Mouse (Mus musculus) megakaryocyte, embryonic 14.5 days (primary cell): ENCODE measurements around the gene Umodl1. TPM values are rescaled to one million over a fixed set of nuclear protein-coding genes. Genes with fewer than 3 reads are reported as not detected.
A peak's percentile ranks its signal among the peaks of the same experiment; 100 is the strongest.

Source experiments
- H3K27me3 ChIP-seq: replicated peaks from 2 replicates; pipeline ENCODE3; 2012; ENCODE audit warnings: inconsistent platforms
- H3K36me3 ChIP-seq: replicated peaks from 2 replicates; pipeline ENCODE3; 2012; ENCODE audit warnings: low read length, inconsistent platforms, mixed read lengths
- H3K4me1 ChIP-seq: 2 replicates; pipeline ENCODE4 v1.6.1; 2012; ENCODE audit warnings: inconsistent platforms
- H3K4me3 ChIP-seq: replicated peaks from 2 replicates; pipeline ENCODE3; 2012; ENCODE audit warnings: moderate library complexity, mild to moderate bottlenecking, inconsistent platforms
- H3K9me3 ChIP-seq: 2 replicates; pipeline ENCODE4 v1.6.1; 2012; ENCODE audit warnings: inconsistent platforms
- FLI1 ChIP-seq: IDR thresholded peaks from 2 replicates; pipeline ENCODE4 v1.6.1; 2012; ENCODE audit warnings: low read length, inconsistent platforms, mixed read lengths
- GATA1 ChIP-seq: IDR thresholded peaks from 3 replicates; pipeline ENCODE4 v1.6.1; 2012; ENCODE audit warnings: mixed read lengths, low read length, inconsistent platforms, borderline replicate concordance
- polyA plus RNA-seq: library from polyadenylated mRNA; stranded (reverse); fragments of >175 nt; gene quantifications from 2 replicates; pipeline ENCODE4 v1.2.3, GENCODE M21; 2012; ENCODE audit warnings: low replicate concordance; ENCODE audit not compliant: insufficient read depth

Umodl1 gene
- polyA plus RNA-seq, 1 experiment: 0.03 TPM

DNA sequence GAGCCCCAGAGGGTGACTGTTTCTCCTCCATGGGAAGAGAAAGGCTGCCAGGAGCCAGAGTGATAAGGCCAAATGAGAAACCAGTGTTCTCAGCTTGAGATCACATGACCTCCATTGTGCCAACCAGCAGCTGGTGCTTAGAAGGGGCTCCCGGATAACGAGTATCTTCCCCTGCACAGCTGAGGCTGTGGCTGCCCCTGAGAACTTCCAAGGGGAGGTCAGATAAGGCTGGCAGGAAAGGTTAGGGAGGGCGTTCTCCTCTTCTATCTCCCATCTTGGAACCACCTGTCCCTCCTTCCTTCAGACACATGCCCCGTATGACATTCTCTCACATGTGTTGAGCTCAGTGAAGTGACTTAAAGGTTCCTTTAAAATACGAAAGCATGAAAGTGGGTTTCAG is 79.7 kb downstream of the Umodl1 start:
- Histone ChIP-seq H3K9me3 (peaks cover 21% of the 10 kb centered on the region), H3K36me3 (peaks cover 19% of the 10 kb centered on the region), H3K27me3 (peaks cover 2% of the 10 kb centered on the region), H3K4me1 (peaks cover 59% of the 10 kb centered on the region), H3K4me3 (peak overlapping the region; percentile 86)
- TF ChIP-seq GATA1 (no peak), FLI1 (no peak)

DNA sequence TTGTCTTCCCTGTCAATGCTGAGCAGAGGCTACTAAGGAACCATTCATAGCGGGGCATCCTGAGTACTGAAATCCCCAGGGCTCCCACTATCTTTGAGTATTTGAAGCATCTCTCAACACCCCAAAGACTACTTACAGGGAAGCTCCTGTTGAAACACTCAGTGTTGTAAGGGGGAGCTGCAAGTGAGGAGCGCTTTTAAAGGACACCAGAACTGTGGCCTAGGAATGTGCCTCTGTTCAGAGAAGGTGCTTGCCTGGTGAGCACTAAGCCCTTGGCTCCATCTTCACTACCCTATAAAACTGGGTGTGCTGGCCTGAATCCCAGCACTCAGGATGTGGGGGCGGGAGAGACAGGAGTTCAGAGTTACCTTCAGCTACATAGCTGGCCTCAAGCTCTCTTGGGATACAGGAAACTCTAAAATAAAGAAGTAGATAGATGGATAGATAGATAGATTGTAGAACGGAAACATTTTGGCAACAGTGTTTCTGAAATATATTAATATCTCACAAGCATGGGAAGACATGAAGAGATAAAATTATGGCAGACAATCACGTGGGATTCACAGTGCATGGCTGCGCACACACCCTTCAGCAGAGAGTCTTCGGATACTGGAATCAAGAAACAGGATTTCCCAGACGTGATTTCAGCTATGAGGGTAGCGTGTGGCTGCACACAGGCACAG is 80.4 kb downstream of the Umodl1 start:
- Histone ChIP-seq H3K36me3 (peaks cover 19% of the 10 kb centered on the region), H3K4me3 (peak overlapping the region; percentile 86), H3K4me1 (peaks cover 65% of the 10 kb centered on the region), H3K9me3 (peaks cover 21% of the 10 kb centered on the region), H3K27me3 (peaks cover 2% of the 10 kb centered on the region)
- no peak for TF ChIP-seq FLI1
- no peak for TF ChIP-seq GATA1

DNA sequence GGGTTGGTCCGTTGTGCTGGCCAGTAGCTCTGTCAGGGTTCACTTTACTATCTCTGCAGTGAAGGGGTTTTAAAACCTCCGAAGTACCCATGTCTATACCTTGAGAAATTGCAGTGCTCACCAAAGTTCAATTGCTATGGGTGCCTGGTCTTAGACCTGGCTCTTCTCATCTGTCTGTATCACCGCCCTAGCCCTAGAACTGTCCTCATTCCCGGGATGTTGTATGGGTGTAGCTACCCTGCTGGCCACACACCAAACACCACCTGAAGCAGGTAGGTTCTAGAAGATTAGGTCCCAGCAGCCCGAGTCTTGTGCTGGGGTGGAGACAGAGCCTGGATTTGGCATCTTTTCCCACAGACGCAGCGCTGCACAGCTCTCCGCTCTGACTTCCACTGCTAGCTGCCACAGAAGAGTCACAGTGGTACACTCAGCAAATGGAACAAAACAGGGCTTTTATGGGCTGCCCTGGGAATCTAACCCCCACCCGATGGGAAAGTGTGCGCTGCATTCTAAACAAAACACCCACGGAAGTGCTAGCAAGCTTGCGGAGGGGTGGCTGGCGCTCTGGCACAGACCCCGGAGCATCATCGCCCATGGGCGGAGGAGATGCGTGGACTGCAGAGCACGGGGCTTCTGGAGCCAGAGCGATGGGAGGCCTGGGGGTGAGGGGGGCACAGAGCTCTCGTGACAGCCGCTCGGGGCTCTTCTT is 81.9 kb downstream of the Umodl1 start:
- peaks cover 13% of the 10 kb centered on the region for H3K36me3 ChIP-seq
- peaks cover 2% of the 10 kb centered on the region for H3K27me3 ChIP-seq
- peaks cover 76% of the 10 kb centered on the region for H3K4me1 ChIP-seq
- H3K4me3 ChIP-seq: no peak overlapping the region
- TF ChIP-seq GATA1 (no peak), FLI1 (no peak)
- H3K9me3 ChIP-seq: peaks cover 14% of the 10 kb centered on the region

DNA sequence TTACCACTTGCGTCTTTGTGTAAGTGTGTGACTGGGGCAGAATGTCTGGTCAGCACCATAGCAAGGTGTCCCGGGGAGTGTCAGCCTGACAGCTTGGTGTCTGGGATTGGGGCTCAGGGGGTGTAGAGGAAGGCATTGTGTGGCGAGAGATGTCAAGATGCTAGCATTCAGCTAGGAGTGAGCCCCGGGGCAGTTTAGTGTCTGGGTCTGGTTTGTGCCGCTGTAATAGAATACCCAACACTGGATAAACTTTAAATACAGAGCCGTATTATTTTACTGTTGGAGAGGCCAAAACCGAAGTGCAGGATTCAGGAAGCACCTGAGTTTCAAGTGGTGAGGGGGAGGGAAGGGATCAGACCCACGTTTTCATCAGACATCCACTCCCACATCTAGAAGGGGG is 82.9 kb downstream of the Umodl1 start:
- peaks cover 79% of the 10 kb centered on the region for H3K4me1 ChIP-seq
- H3K4me3 ChIP-seq: peak overlapping the region; percentile 42
- H3K36me3 ChIP-seq: peaks cover 4% of the 10 kb centered on the region
- no peak for TF ChIP-seq GATA1
- no peak for TF ChIP-seq FLI1
- peaks cover 4% of the 10 kb centered on the region for H3K9me3 ChIP-seq
- H3K27me3 ChIP-seq: peaks cover 2% of the 10 kb centered on the region

DNA sequence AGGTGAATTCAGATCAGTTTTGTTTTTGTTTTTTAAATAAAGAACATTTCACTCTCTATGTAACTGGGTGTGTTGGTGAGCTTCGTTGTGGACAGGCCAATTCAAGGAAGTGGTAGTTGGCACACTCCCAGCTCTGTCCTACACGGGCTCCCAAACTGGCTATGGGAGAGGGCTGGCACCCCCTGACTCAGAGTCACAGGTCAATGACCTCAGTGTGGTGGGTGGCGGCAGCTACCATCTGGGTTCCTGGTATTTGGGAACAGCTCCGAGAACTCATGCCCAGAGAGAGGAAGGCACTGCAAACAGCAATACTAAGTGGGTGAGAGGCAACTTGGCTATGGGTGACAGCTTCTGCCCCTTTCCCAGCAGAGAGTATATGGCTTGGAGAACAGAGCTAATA is 83.9 kb downstream of the Umodl1 start:
- no peaks in the 10 kb centered on the region for H3K36me3 ChIP-seq
- no peaks in the 10 kb centered on the region for H3K9me3 ChIP-seq
- no peak overlapping the region for H3K4me3 ChIP-seq
- H3K4me1 ChIP-seq: peaks cover 82% of the 10 kb centered on the region
- H3K27me3 ChIP-seq: peaks cover 2% of the 10 kb centered on the region
- TF ChIP-seq GATA1 (no peak), FLI1 (no peak)

DNA sequence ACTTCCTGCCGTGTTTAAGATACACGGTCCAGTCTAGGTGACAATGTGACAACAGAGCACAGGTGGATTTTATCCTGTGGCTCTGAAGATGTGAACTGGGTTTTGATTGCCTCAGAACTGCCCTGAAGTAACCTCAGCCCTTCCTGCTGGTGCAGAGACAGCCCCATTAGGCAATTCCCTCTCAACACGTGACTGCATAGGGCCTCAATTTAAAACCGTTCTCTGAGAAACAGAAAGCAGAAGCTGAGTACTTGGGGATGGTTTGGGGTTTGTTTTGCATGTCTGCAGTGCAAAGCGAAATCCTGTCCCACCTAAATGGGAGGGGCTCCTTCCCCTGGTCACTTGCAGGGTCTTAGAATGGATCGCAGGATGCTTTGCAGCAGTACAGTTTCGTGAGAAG is 85.2 kb downstream of the Umodl1 start:
- Histone ChIP-seq H3K36me3 (no peaks in the 10 kb centered on the region), H3K4me3 (peak overlapping the region; percentile 81), H3K4me1 (peaks cover 79% of the 10 kb centered on the region), H3K9me3 (no peaks in the 10 kb centered on the region), H3K27me3 (peaks cover 2% of the 10 kb centered on the region)
- TF ChIP-seq GATA1 (no peak), FLI1 (no peak)

DNA sequence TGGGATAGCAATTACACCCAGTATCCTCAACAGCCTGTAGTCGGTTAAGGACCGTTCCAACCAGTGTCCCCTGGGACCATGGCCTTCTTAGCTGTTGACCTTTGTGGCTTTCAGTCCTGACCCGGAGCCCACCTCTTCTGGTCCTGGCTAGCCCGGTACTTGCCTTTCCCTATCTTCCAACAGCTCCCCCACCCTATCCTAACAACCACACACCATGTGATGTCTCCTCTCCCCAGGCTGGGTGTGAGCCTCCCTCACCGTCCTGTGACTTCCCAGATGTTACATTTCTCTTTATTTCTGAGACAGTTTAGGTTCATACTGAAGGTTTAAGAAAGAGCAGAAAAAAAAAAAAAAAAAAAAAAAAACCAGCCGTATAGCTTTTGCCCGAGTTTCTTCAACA is 86.0 kb downstream of the Umodl1 start:
- Histone ChIP-seq H3K4me3 (no peak overlapping the region), H3K4me1 (peaks cover 75% of the 10 kb centered on the region), H3K9me3 (no peaks in the 10 kb centered on the region), H3K27me3 (peaks cover 7% of the 10 kb centered on the region), H3K36me3 (no peaks in the 10 kb centered on the region)
- TF ChIP-seq FLI1 (no peak), GATA1 (no peak)

DNA sequence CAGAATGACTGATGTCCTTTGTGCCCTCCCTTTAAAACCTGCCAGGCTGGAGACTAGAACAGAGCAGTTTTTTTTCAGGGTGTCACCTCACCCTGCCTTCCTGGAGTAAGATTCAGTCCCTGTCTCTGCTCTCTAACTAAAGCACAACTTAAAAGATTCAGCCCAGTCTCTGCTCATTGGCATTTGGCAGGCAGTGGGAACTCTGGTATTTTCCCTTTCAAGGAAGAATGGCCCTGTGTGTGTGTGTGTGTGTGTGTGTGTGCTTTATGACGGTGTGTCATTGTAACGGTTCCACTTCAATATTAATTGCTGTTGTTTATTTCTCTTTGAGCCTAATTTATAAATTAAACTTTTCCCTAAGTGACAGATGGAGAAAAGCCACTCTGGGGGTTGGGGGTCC is 88.3 kb downstream of the Umodl1 start:
- peaks cover 16% of the 10 kb centered on the region for H3K27me3 ChIP-seq
- H3K9me3 ChIP-seq: no peaks in the 10 kb centered on the region
- peaks cover 53% of the 10 kb centered on the region for H3K4me1 ChIP-seq
- H3K36me3 ChIP-seq: no peaks in the 10 kb centered on the region
- no peak overlapping the region for H3K4me3 ChIP-seq
- TF ChIP-seq GATA1: no peak
- no peak for TF ChIP-seq FLI1

DNA sequence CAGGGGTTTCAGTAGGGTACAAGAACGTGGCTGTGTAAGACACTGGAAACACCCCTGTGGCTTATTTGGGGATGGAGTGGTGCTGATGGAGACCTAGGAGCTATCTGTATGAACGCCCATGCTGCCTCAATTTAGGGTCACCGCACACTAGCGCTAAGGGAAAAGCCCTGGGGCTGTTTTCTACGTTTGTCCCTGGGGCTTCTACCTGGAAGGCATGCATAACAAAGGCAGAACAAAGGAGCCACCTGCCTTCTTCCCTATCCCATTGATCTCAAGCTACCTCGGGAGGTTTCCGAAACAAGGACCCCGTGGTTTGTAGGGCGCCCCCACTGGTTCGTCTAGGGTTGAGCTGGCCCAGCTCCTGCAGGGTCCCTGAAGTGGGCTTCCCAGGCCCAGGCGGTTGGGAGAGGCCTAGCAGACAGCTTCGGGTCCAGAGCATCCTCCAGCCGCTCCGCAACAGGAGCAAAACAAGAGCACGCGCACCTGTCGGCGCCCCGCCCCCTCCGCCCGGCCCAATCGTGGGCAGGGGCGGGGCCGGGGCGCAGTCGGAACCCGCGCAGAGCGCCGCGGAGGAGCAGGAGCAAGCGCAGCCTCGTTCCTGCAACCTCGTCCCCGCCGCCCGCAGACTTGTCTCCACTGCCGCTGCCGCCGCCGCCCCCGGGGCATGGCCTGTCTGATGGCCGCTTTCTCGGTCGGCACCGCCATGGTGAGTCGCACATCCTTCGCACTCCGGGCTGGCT is 102.9 kb downstream of the Umodl1 start, which contains the start of gene Abcg1:
Abcg1 (plus strand) TSS at position 525 of the 740 bp plus-strand sequence.
- Histone ChIP-seq H3K36me3 (peaks cover 7% of the 10 kb centered on the region), H3K27me3 (peaks cover 13% of the 10 kb centered on the region), H3K9me3 (peaks cover 21% of the 10 kb centered on the region), H3K4me1 (peaks cover 60% of the 10 kb centered on the region), H3K4me3 (peak within 1 kb of the TSS; percentile 99)
- no peak for TF ChIP-seq FLI1
- no peak for TF ChIP-seq GATA1
